Mouse (Mus musculus) megakaryocyte progenitor cell, adult 5-6 weeks (primary cell): ENCODE results near the gene S1pr2. TPM values are rescaled to one million over a fixed set of nuclear protein-coding genes. Genes with fewer than 3 reads are reported as not detected.
"Not testable (repeated sequence)": the region's sequence is repeated elsewhere in the genome, so short reads cannot be mapped to it uniquely, and the experiment has no call there.

Source experiments
- ATAC-seq: replicated peaks from 2 replicates; pipeline ENCODE4 v1.8.0; 2016; ENCODE audit warnings: mild to moderate bottlenecking, moderate TSS enrichment, inconsistent platforms; ENCODE audit not compliant: poor library complexity
- total RNA-seq, 2 experiments: library from RNA; stranded (forward) in 1 of 2; stranded (reverse) in 1 of 2; fragments of 157-497, 149-512 nt in 1 of 2; fragments of 200-1000 nt in 1 of 2; gene quantifications; 2 replicates each; pipeline versions ENCODE4 v1.2.3 to v1.2.4; 2015 to 2017

Gene S1pr2
- total RNA-seq (2015) (4.7 and 5.2 TPM in 2 replicates), total RNA-seq (2017) (1.8 and 2.5 TPM in 2 replicates)

DNA sequence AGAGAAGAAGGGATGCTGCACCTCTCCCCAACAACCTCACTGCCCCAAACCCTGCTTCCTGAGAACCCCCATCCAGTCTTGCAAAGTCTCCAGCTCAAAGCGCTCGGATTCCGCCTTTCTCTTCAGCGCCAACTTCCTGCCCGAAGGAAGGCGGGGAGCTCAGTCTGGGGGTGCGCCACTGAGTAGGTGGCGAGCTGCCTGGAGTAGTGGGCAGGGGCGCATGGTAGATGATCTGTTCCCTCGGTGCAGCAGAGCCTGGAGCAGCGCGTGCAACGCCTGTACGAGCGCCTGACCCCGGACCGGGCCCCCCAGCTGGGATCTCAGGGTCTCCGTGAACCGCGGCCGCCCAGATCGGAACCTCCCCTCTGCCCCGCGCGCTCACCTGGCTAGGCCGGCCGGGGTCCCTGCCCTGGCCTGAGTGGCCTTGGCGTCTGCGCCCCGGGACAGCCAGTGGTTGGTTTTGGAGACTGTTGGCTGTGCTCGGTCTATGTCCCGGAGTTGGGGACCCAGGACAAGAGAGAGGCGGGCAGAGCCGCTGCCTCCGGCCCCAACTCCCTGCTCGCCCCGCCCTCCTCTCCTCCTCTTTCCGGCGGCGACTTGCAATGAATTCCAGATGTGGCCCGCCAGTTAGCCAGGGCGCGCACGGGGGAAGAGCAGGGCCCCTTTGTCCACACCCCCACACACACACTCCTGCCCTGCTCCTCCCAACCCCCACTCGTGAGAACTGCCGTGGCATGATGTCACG, at the start of gene S1pr2:
S1pr2 (minus strand) TSS at position 566 of the 745 bp plus-strand sequence.
- peak; percentile 72 for ATAC-seq

DNA sequence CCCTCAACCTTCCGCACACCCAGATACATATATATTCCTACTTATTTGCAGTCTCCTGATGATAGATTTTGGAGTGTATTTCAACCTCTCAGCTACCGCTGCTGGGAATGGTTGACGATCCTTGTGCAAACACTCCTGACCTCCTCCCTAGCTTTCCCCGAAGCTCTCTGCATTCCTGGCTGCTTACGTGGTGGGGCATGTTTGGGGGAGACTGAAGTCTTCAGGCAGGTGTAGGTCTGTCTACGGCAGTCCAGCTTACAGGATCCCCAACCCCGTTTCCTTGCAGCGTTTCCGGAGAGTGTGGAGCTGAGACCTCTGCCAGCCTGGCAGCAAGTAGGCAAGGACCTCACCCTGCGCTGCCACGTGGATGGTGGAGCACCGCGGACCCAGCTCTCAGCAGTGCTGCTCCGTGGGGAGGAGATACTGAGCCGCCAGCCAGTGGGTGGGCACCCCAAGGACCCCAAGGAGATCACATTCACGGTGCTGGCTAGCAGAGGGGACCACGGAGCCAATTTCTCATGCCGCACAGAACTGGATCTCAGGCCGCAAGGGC, 48.8 kb upstream of the S1pr2 start:
- no peak for ATAC-seq

DNA sequence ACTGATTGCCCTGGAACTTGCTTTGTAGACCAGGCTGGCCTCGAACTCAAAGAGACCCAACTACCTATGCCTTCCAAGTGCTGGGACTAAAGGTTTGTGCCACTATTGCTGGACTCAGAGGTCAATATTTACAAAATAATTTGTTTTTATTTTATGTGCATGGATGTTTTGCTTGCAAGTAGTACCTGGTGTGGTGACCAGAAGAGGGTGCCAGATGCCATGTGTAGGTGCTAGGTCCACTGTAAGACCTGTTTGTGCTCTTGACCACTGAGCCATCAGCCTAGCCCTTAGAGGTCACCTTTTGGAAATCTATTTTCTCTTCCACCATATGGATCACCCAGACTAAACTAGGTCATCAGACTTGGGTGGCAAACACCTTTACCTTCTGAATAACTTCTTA, 46.1 kb upstream of the S1pr2 start:
- ATAC-seq: no peak

- ATAC-seq: no peak
Measured at GRCm38 (mm10) chr9:21022288-21022687, 45.7 kb upstream of the S1pr2 start.

DNA sequence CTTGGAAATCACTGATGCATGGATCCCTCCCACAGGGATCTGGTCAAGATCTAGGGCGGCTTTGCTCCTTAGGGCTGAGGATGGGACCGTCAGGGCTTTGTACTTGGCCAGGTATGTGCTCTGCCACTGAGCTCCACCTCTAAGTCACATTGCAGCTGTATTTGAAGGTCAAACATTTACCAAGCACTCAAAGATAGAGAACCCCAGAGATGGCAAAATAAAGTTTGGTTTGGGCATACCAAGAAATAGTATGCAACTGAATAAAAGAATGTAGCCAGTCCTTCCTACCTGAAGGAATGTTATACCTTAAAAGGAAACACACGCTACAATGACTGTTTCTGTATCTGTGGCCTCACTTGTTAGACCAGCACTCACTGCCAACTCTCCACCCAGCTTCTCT, 44.8 kb upstream of the S1pr2 start:
- no peak for ATAC-seq

- no peak for ATAC-seq
Measured at GRCm38 (mm10) chr9:21018600-21018999, 42.0 kb upstream of the S1pr2 start.

DNA sequence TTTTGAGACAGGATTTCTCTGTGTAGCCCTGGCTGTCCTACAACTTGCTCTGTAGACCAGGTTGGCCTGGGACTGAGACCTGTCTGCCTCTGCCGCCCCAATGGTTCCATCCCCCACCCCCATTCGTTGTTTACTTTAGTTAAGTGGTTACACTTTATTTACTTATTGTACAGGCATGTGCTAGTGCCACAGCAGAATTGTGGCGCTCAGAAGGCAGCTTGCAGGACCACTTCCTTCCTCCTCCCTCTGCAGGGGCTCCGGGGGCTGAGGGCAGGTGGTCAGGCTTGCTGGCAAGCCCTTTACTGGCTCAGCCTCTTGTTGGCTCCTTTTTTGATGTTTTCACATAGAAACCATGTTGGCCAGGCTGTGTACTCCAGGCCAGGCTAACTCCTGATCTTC, 40.6 kb upstream of the S1pr2 start:
- ATAC-seq: no peak

GRCm38 (mm10) chr9:21016331-21017176, 40.0 kb upstream of the S1pr2 start:
- ATAC-seq: no peak

DNA sequence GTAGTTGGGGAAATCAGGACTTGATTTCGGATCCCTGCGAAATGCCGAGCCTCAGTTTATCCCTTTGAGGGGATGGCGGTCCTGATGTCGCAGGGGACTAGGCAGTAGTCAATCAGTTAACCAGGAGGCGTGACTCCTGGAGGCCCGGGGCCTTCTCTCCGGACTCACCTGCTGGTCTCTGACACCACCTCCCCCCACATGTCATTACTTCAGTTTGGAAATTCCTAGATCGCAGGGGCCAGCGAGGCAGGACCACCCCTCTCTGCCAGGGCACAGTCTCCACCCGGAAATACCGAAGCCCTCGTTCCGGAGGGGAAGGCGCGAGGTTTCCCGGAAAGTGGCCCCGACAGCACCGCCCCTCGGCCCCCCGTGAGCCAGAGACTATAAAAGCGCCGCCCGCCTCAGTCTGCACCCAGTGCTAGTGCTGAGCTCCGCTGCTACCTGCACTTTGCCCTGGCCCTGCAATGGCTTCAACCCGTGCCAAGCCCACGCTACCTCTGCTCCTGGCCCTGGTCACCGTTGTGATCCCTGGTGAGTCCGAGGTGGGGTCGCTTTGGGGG, 39.1 kb upstream of the S1pr2 start, which contains the start of gene Icam1:
Icam1 (plus strand) TSS at position 415 of the 560 bp plus-strand sequence.
- peak; percentile 43 for ATAC-seq

- ATAC-seq: peak; percentile 68
Measured at GRCm38 (mm10) chr9:21014691-21015570, 38.4 kb upstream of the S1pr2 start.

DNA sequence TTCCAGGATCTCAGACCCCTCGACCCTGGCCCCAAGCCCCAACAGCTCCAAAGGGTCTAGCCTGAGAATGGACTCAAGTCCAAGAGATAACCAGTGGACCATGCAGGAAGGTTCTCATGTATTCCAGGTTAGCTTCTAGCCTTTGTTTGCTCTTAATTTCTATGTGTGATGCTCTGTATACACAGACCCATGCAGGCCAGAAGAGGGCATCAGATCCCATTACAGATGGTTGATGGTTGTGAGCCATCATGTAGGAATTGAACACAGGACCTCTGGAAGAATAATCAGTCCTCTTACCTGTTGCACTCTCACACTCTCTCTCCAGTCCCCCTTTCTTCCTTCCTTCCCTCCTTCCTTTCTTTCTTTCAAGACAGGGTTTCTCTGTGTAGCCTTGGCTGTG, 35.8 kb upstream of the S1pr2 start:
- ATAC-seq: no peak

DNA sequence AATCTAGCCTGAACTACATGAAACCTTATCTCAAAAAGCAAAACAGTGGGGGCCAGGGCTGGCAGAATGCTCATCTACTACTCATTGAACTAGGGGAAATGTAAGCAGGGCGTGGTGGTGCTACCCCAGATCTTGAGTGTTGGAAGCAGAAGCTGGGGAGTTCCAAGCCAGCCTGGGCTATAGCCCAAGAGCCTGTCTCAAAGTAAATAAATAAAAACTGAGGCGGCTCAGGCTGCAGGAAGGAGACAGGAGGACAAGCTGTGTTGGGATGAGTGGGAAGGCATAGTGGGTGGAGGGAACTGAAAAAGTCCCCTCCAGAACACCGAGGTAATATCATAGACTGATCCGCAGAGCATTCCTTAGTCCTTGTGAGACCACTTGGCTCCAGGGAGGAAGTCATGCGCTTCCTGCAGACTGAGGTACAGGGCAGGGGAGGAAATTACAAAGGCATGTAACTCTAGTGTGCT, 35.3 kb upstream of the S1pr2 start:
- 0 out of 2 replicates have a peak, but pooled peaks have one; percentile 7 for ATAC-seq

DNA sequence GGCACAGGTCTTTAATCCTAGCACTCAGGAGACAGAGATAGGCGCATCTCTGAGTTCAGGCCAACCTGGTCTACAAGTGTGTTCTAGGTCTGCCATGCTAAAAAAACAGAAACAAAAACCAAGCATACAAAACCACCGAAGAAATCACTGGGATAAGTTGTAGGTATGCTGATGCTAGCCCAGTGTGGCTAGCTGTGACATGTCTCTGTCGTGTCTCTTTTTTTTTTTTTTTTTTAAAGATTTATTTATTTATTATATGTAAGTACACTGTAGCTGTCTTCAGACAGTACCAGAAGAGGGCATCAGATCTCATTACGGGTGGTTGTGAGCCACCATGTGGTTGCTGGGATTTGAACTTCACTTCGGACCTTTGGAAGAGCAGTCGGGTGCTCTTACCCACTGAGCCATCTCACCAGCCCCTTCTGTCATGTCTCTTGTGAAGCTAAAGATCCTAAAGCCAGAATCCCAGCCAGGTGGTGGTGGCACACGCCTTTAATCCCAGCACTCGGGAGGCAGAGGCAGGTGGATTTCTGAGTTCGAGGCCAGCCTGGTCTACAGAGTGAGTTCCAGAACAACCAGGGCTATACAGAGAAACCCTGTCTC, 34.5 kb upstream of the S1pr2 start:
- not testable (repeated sequence) for ATAC-seq

DNA sequence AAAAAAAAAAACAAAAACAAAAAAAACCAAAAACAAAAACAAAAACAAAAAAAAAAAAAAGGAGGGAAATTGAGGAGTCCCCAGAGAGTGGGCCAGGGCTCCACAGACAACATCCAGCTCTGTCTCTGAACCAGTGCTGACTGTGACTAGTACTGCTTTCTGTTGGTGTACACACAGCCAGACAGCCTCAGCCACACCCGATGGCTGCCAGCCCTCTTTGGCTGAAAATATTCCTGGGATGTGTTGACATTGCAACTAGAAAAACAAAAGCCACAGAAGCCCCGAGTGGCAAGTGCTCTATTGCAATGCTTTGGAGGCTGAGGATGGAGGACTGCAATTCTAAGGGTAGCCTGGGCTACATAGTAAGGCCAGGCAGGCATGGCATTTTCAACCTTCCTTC, 33.8 kb upstream of the S1pr2 start:
- ATAC-seq: no peak

DNA sequence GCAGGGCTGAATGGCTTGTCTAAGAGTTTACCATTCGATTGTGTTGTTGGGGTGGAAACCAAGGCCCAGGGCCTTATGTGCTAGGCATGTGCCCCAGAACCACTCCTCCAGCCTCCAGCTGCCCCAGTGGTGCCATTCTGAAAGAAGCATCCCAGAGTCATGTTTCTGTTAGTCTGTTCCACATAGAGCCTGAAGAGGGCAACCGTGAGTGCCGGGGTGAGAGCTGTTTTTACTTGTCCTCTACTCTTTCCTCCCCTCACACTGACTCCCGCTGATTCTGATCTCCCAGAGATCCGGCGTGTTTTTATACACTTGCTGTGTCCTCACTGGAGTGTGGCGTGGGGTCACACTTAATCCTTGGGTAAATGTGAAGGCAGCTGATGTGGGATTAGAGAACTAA, 31.4 kb upstream of the S1pr2 start:
- ATAC-seq: peak; percentile 38; the same call in 1 of the 2 replicates

DNA sequence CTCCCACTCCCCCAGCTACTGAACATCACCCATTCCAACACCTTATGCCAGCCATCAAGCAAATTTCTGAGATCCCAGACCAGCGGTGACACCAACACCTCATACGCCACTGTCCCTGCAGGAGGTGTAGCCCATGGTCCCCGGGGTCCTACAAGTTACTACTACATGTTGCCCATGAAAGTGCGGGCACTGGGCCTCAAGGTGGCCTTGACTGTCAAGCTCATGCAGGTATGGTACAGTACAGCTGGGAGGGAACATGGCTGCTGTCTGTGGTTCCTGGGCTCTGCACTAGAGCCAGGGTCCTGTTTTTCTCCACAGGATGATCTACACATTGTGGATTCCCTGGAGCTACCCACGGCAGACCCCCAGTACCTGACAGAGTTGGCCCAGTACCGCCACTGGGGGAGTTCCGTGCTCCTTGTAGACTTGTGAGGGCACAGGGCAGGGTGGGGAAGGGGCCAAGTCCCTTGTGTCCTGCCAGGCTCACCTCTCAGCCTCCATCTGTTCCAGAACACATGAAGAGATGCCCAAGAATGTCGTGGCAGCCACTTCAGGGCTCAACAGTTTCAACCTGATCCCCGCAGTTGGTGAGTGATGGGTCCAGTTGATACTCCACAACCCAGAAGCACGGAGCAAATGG, 30.9 kb upstream of the S1pr2 start:
- ATAC-seq: no peak

DNA sequence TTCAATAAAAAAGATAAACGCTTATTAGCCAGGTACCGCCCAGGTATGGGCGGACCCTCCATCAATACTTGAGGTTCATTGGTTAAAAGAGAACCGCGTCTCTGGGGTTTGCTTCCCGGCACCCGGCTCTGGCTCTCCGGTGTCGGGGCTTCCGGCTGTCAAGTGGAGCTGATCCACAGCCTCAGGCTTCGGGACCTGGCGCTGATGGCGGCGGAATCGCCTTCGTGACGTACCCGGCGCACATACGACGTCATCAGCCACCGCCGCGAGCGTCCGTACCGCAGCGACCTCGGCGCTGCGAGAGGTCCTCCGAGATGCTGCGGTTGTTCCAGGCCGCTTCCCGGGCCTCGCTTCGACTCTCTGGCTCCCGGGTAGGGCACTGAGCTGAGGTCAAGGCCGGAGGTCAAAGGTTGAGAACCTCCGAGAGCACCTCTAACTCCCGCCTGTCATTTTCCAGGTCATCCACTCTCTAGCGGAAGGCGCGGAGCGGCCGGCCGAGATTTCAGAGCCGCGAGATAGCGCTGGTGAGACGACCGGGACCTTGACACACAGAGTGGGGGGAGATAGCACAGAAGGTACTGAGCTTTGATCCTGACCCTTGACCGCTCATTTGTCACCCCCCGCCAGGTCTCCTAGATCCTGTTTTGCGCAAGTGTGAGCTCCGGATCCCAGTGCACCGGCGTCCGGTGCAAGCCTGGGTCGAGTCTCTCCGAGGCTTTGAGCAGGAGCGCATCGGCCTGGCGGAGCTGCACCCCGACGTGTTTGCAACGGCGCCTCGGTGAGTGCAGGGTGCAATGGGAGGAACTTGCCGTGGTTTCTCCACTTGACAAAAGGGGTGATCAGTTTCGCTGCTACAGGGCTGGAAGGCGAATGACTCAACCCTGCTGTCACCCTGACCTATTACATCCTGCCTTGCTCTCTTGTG, 26.3 kb upstream of the S1pr2 start, which contains the start of gene Mrpl4:
Mrpl4 (plus strand) TSS at position 112 of the 925 bp plus-strand sequence.
- ATAC-seq: peak; percentile 94

- ATAC-seq: no peak
Measured at GRCm38 (mm10) chr9:21002270-21002626, 25.7 kb upstream of the S1pr2 start.
